Mouse (Mus musculus) neural tube, embryonic 12.5 days (tissue): ENCODE measurements around the gene Nxn. TPM values are rescaled to one million over a fixed set of nuclear protein-coding genes. Genes with fewer than 3 reads are reported as not detected.

ENCODE experiments used
- ATAC-seq: fragments of 200-750 bp; cut with Nextera tagmentation; 2 replicates; pipeline ENCODE4 v1.8.0; 2017; ENCODE audit warnings: low read depth, mild to moderate bottlenecking, moderate TSS enrichment, moderate library complexity; ENCODE audit not compliant: low FRiP score
- H3K27ac ChIP-seq: fragments of 300-500 bp; sonication (generic); 2 replicates; pipeline ENCODE4 v1.5.1; 2016
- H3K27me3 ChIP-seq: fragments of 300-500 bp; sonication (generic); replicated peaks from 2 replicates; pipeline ENCODE4 v1.6.1; 2016; ENCODE audit warnings: mild to moderate bottlenecking
- H3K36me3 ChIP-seq: fragments of 300-500 bp; sonication (generic); 2 replicates; pipeline ENCODE4 v1.6.1; 2016; ENCODE audit warnings: mild to moderate bottlenecking
- H3K4me1 ChIP-seq: fragments of 300-500 bp; sonication (generic); 2 replicates; pipeline ENCODE4 v1.6.1; 2016
- H3K4me2 ChIP-seq: fragments of 300-500 bp; sonication (generic); replicated peaks from 2 replicates; pipeline ENCODE4 v1.6.1; 2016; ENCODE audit warnings: mild to moderate bottlenecking
- H3K4me3 ChIP-seq: fragments of 300-500 bp; sonication (generic); 2 replicates; pipeline ENCODE4 v1.5.1; 2016
- H3K9ac ChIP-seq: fragments of 300-500 bp; sonication (generic); 2 replicates; pipeline ENCODE4 v1.6.1; 2016; ENCODE audit warnings: mild to moderate bottlenecking
- H3K9me3 ChIP-seq: fragments of 300-500 bp; sonication (generic); 2 replicates; pipeline ENCODE4 v1.6.1; 2016; ENCODE audit warnings: mild to moderate bottlenecking
- WGBS: fragments of 180-500 bp; shearing (Covaris S2); methylation state at CpG from one replicate; pipeline ENCODE4 v1.1.7; 2016; 5-methylcytosine and 5-hydroxymethylcytosine counted together
- polyA plus RNA-seq: library from polyadenylated mRNA; unstranded; fragments of >200 nt; fragmentation: Nextera tagmentation; extraction: Ambion mirVana; gene quantifications from 2 replicates; pipeline ENCODE4 v1.2.1, GENCODE M21; 2016

The Nxn gene
- polyA plus RNA-seq, 1 experiment from 2014 or later = 64.4 TPM

DNA sequence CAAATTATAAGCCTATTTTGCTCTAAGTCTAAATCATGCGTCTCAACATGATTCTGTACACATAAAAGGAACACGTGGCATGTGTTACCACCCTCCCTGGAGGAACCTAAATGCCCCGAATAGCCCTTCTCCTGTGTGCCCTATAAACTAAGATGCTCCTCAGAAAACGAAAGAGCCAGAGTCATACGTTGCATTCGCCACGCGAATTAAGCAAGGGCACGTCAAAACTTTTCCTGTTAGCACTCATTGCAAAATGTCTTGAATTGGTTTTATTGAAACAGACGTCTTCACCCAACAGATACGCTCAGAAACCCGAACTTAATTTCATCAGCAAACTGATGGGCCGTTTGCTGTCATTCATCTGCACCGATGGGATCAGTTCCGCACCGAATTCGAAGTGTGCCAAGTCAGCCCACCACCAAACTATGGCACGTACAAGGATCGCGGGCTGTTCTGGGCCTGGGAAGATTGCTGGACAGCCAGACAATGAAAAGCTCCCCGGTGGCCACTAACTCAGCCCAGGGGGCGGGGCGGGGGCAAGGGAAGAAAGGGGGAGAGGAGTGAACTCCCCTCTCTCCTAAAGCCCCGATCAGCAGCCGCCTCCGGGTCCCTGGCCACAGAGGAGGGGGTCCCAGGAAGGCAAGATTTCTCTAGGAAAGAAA is 1.2 kb downstream of the Nxn start:
- peak overlapping the region; percentile 90 for H3K9ac ChIP-seq
- H3K4me1 ChIP-seq = peaks cover 25% of the 10 kb centered on the region
- peak overlapping the region; percentile 86 for H3K4me3 ChIP-seq
- no peaks in the 10 kb centered on the region for H3K9me3 ChIP-seq
- WGBS = under 1% methylated on average over 26 of the region's 26 CpGs
- peak overlapping the region; percentile 88 for H3K4me2 ChIP-seq
- H3K36me3 ChIP-seq = 0 out of 2 replicates have a peak, but pooled peaks cover 3% of the 10 kb centered on the region
- peak overlapping the region; percentile 85; the same call in 1 of the 2 replicates for H3K27ac ChIP-seq
- no peaks in the 10 kb centered on the region for H3K27me3 ChIP-seq
- peak; percentile 54 for ATAC-seq

DNA sequence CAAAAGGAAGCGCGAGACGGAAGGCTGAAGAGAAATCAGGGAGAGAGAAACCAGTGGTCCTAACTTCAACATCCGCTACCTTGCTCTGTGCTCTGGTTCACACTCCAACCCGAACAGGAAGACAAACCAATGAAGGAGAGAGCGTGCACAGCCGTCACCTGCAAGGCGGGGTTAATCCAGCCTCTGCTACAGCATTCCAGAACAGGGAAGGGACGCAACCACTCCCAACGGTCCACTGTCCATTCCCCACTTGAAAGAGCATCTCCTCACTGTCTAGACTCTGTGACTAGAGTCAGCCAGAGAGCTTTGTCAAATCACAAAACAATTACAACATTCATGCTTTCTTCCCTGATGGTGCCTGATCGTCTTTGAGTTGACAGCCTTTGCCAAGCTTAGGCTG is 5.9 kb downstream of the Nxn start:
- Histone ChIP-seq H3K27me3 (no peaks in the 10 kb centered on the region), H3K9me3 (no peaks in the 10 kb centered on the region), H3K4me3 (no peak overlapping the region), H3K36me3 (peaks cover 12% of the 10 kb centered on the region), H3K27ac (no peak overlapping the region), H3K9ac (no peak overlapping the region), H3K4me1 (peaks cover 24% of the 10 kb centered on the region), H3K4me2 (no peak overlapping the region)
- ATAC-seq = no peak
- 94% methylated on average over 11 of the region's 11 CpGs for WGBS

DNA sequence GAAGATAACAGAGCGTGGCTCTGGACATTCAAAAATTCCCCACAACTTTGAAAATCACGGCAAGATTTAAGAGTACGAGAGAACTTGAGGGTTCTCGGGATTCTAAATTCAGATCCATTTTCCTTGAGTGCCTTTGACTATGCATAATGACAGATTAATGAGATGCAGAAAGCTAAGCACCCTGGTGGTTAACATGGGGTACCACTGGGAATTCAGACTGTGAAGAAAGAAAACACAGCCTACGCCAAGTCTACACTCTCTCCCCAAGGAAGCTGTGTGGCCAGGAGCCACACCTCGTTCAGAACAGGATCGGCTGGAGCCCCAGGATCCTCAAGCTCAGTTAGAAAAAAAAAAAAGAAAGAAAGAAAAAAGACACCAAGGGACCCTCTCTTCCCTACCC is 6.4 kb downstream of the Nxn start:
- no peak overlapping the region for H3K9ac ChIP-seq
- ATAC-seq = no peak
- H3K36me3 ChIP-seq = peaks cover 12% of the 10 kb centered on the region
- H3K27ac ChIP-seq = no peak overlapping the region
- H3K27me3 ChIP-seq = no peaks in the 10 kb centered on the region
- H3K4me3 ChIP-seq = no peak overlapping the region
- peaks cover 24% of the 10 kb centered on the region for H3K4me1 ChIP-seq
- 88% methylated on average over 7 of the region's 7 CpGs for WGBS
- H3K9me3 ChIP-seq = no peaks in the 10 kb centered on the region
- H3K4me2 ChIP-seq = no peak overlapping the region

DNA sequence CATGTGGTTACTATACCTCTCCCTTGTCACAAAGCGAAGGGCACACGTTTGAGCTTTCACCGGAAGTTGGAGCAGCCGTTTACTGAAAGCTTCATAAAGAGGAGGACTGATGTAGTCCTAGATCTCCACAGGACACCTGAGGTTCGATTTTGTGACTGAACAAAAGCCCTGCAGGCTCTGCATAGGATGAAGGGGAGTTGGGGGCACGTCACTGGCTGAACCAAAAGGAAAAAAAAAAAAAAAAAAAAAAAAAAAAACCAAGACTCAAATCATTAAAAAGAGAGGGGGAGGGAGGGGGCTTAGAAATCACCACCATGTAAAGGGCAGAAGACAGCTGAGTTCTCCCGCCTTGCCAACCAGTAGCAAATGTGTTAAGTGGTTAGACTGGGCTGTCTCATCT is 10.2 kb downstream of the Nxn start:
- H3K27me3 ChIP-seq = no peaks in the 10 kb centered on the region
- 22% methylated on average over 7 of the region's 7 CpGs for WGBS
- H3K9ac ChIP-seq = no peak overlapping the region
- no peak for ATAC-seq
- H3K4me1 ChIP-seq = peaks cover 28% of the 10 kb centered on the region
- H3K4me2 ChIP-seq = peak overlapping the region; percentile 31
- peaks cover 12% of the 10 kb centered on the region for H3K36me3 ChIP-seq
- no peak overlapping the region for H3K27ac ChIP-seq
- no peaks in the 10 kb centered on the region for H3K9me3 ChIP-seq
- H3K4me3 ChIP-seq = no peak overlapping the region

DNA sequence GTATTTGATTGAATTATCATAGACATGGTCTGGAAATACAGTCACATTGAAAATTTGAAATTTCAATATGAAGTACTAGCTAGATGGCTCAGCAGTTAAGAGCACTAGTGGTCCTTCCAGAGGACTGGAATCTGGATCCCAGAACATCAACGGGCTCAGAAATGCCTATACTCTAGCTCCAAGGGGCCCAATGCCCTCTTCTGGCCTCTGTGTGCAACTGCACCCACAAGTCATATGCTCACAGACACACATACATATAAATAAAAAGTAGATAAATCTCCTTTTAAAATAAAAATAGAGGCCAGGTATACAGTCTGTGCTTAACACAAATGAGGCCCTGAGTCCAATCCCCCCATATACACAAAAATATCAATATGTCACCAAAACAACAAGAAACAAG is 11.8 kb downstream of the Nxn start:
- ATAC-seq = no peak
- H3K9me3 ChIP-seq = no peaks in the 10 kb centered on the region
- H3K4me1 ChIP-seq = peaks cover 40% of the 10 kb centered on the region
- H3K27ac ChIP-seq = no peak overlapping the region
- H3K36me3 ChIP-seq = peaks cover 9% of the 10 kb centered on the region
- no peak overlapping the region for H3K4me2 ChIP-seq
- 100% methylated on average over 1 of the region's 1 CpGs for WGBS
- no peak overlapping the region for H3K9ac ChIP-seq
- no peak overlapping the region for H3K4me3 ChIP-seq
- no peaks in the 10 kb centered on the region for H3K27me3 ChIP-seq

DNA sequence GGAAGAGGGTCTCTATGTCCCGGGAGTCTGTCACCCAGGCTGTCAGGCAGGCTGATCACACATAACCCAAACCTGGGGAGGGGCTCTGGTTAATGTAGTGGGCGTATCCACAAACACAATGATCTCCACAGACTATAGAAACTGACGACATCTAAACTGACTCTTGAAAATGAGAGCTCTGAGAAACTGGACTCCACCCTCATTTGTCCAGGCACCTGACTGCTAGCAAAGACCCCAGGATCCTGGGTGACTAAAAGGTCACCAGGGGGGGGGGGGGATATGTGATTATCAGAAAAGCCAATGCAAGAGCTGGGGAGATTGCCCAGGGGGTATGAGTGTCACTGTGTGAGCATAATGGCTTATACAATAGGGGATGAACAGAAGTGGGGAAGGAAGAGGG is 13.2 kb downstream of the Nxn start:
- Histone ChIP-seq H3K27ac (peak overlapping the region; percentile 21; the same call in 1 of the 2 replicates), H3K27me3 (no peaks in the 10 kb centered on the region), H3K36me3 (peaks cover 1% of the 10 kb centered on the region), H3K4me3 (no peak overlapping the region), H3K9ac (no peak overlapping the region), H3K4me1 (peaks cover 41% of the 10 kb centered on the region), H3K4me2 (peak overlapping the region; percentile 7; the same call in 1 of the 2 replicates), H3K9me3 (no peaks in the 10 kb centered on the region)
- ATAC-seq = no peak; the same call in 1 of the 2 replicates
- 19% methylated on average over 3 of the region's 3 CpGs for WGBS

DNA sequence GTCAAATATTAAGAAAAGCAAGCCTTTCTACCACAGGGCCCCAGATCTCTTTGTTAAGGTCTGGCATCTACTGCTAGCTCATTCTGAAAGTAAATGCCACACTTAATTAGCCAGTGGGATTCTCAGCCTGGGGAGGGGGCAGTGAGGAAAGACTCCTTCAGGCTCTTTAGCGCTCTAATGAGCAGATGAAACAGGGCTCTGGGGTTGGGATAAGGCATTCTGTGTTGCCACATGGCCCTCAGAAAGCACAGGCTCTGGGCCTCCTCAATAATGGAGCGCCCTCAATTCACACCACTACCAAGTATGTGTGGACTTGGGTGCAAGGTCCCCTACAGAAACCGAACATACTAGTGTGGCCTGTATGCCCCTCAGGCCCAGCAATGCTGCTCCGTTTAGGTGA is 13.9 kb downstream of the Nxn start:
- H3K36me3 ChIP-seq = no peaks in the 10 kb centered on the region
- no peak for ATAC-seq
- 0 out of 2 replicates have a peak overlapping the region, but pooled peaks have one; percentile 7 for H3K4me2 ChIP-seq
- no peak overlapping the region for H3K4me3 ChIP-seq
- peaks cover 46% of the 10 kb centered on the region for H3K4me1 ChIP-seq
- H3K27ac ChIP-seq = peak overlapping the region; percentile 21; the same call in 1 of the 2 replicates
- H3K9me3 ChIP-seq = no peaks in the 10 kb centered on the region
- H3K9ac ChIP-seq = no peak overlapping the region
- no peaks in the 10 kb centered on the region for H3K27me3 ChIP-seq
- 62% methylated on average over 4 of the region's 4 CpGs for WGBS

DNA sequence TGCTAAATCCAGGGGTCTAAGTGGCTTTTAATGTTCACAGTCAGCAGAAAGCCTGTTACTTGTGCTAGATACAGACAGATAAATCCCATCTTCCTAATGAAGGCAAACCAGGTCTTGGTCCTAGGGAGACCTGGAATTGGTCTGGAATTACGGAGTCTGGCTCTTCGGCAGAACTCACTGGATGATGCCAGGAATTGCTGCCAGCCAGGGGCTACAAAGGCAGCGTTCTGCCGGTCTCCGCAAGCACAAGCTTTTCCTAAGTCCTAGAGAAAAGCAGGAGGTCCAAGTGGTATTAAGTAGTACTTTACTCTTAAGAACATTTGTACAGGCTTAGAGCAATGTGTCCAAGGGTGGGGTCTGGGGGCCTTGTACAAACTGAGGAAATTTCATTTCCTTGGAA is 14.6 kb downstream of the Nxn start:
- no peaks in the 10 kb centered on the region for H3K27me3 ChIP-seq
- H3K27ac ChIP-seq = no peak overlapping the region
- no peak overlapping the region for H3K4me3 ChIP-seq
- H3K9me3 ChIP-seq = no peaks in the 10 kb centered on the region
- 85% methylated on average over 5 of the region's 5 CpGs for WGBS
- peaks cover 47% of the 10 kb centered on the region for H3K4me1 ChIP-seq
- no peak for ATAC-seq
- no peak overlapping the region for H3K9ac ChIP-seq
- no peaks in the 10 kb centered on the region for H3K36me3 ChIP-seq
- H3K4me2 ChIP-seq = no peak overlapping the region

DNA sequence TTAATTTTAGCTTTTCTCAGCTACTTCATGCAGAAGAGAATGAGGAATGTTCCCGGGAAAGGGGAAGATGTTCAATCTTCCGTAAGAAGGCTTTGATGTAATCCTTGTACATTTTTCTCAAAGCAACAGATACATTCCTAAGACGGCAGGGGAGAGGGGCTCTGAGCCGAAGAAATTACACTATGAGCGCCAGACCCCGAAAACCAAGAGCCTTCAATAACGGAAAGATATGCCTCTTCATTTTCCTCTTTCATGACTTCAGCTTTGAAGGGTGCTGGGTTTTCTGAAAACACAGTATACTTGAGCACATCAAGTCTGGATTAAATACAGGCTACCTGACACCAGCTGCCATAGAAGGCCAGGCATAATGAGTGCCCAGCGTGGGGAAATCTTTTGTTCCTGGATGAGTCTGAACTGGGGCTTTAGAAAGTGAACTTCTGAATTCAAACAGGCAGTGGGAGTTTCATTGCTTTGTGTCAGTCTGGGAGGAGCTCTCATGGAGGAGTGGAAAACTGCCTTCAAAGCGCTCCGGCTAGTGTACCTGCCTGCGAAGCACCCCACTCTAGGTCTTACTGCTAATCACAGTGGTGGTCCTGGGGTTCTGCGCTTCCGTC is 16.1 kb downstream of the Nxn start:
- Histone ChIP-seq H3K36me3 (no peaks in the 10 kb centered on the region), H3K9ac (no peak overlapping the region), H3K27ac (no peak overlapping the region), H3K4me2 (0 out of 2 replicates have a peak overlapping the region, but pooled peaks have one; percentile 12), H3K4me1 (peaks cover 42% of the 10 kb centered on the region), H3K27me3 (no peaks in the 10 kb centered on the region), H3K9me3 (no peaks in the 10 kb centered on the region), H3K4me3 (no peak overlapping the region)
- WGBS = 22% methylated on average over 13 of the region's 13 CpGs
- ATAC-seq = no peak

DNA sequence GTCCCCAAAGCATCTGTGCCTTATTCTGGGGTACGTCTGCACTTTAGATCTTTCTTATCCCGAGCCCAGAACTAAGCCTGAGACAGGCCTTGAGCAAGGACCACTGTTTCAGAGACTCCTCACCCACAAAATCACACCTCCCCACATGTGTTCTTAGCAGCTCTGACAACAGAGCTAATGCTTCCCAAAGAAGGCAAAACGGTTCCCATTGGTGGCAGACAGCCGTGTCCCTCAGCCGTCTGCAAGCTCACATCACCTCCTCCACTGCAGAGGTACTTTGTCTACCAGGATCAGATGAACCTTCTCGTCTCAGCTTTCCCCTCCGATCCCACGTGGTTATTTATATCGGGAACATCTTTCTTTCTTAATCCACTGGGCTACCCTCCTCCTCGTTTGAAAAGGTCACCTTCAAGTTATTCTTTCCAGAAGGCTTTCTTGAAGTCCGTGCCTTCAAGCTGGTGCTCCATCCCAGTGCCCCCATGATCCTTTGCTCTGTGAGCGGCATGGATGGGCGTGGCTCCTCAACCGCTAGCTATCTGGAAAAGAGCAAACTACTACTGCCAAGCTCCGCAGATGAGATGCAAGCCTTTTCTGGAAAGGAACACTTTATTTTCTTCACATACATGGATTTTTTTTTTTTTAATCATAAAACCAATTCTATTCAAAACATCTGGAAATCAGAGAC is 17.6 kb downstream of the Nxn start:
- H3K9me3 ChIP-seq = no peaks in the 10 kb centered on the region
- ATAC-seq = no peak
- no peak overlapping the region for H3K4me2 ChIP-seq
- no peaks in the 10 kb centered on the region for H3K36me3 ChIP-seq
- H3K4me3 ChIP-seq = no peak overlapping the region
- WGBS = 86% methylated on average over 15 of the region's 15 CpGs
- no peak overlapping the region for H3K9ac ChIP-seq
- H3K27me3 ChIP-seq = no peaks in the 10 kb centered on the region
- H3K4me1 ChIP-seq = peaks cover 51% of the 10 kb centered on the region
- H3K27ac ChIP-seq = no peak overlapping the region

DNA sequence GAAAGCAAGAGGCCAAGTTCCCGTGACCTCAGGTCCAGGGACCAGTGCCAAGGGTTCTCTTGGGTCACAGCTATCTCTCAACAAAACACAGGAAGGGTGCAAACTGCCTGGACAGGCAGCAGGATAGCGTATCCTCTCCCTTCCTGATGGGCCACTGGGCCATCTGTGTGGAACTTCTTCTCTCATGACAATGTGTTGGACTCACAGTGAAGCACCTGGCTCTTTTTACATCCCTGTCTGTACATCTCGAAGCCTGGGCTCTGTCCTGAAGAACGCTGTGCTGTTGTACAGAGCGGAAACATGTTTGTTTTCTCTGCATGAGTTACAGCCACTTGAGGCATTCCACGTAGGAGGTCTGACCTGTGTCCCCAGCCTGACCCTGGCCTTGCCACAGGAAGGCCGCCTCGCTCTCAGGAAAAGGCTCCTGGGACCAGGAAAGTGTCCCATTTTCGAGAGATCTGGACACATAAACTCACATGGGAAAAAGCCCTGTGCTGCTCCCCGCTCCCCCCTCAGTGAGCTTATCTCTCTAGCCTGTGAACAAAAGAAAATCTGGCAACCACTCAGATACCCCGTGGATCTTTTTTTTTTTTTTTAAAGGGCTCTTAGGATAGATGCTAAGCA is 18.9 kb downstream of the Nxn start:
- Histone ChIP-seq H3K27ac (peak overlapping the region; percentile 42; the same call in 1 of the 2 replicates), H3K9ac (no peak overlapping the region), H3K27me3 (no peaks in the 10 kb centered on the region), H3K4me2 (no peak overlapping the region), H3K4me3 (no peak overlapping the region), H3K9me3 (no peaks in the 10 kb centered on the region), H3K4me1 (peaks cover 51% of the 10 kb centered on the region), H3K36me3 (no peaks in the 10 kb centered on the region)
- no peak for ATAC-seq
- WGBS = 20% methylated on average over 11 of the region's 11 CpGs

DNA sequence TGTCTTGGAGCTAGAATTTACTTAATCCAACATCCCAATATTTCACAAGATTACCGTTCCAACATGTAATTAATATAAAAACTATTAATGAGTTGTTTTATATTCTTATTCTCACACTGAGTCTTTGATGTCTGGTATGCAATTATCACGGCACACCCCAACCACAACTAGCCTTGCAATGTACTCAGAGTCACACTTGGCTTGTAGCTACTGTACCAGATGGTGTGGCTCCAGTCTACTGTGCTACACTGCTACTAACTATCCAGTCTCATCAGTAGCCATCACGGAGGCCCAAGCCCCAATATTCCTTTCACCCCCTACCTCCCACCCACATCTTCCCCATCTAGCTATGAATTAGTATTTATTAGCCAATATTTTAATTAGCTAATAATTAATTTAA is 22.5 kb downstream of the Nxn start:
- Histone ChIP-seq H3K4me3 (no peak overlapping the region), H3K27ac (no peak overlapping the region), H3K9ac (no peak overlapping the region), H3K4me1 (peaks cover 54% of the 10 kb centered on the region), H3K36me3 (no peaks in the 10 kb centered on the region), H3K9me3 (no peaks in the 10 kb centered on the region), H3K4me2 (no peak overlapping the region), H3K27me3 (no peaks in the 10 kb centered on the region)
- whole genome bisulfite sequencing = 92% methylated on average over 3 of the region's 3 CpGs
- no peak for ATAC-seq
